Mouse (Mus musculus) retina, adult 2 months (tissue): ENCODE results near the gene Perm1.

Source experiments
- DNase-seq: peaks from one replicate; pipeline ENCODE4 v3.0.0-alpha.2; 2012; ENCODE audit warnings: low read depth, low spot score

Perm1 gene

GRCm38 (mm10) chr4:156215649-156216048 lies at the start of gene Perm1:
Gene Perm1, plus strand, starts transcription at chr4:156215868.
- no peak for DNase-seq

GRCm38 (mm10) chr4:156166477-156166876 lies 49.2 kb upstream of the Perm1 start:
- no peak for DNase-seq

GRCm38 (mm10) chr4:156168611-156169010 lies 47.1 kb upstream of the Perm1 start:
- no peak for DNase-seq

GRCm38 (mm10) chr4:156169129-156169528 lies 46.5 kb upstream of the Perm1 start:
- no peak for DNase-seq

GRCm38 (mm10) chr4:156171828-156172227 lies 43.8 kb upstream of the Perm1 start:
- no peak for DNase-seq

- no peak for DNase-seq
Measured at GRCm38 (mm10) chr4:156177630-156178029, 38.0 kb upstream of the Perm1 start.

DNA sequence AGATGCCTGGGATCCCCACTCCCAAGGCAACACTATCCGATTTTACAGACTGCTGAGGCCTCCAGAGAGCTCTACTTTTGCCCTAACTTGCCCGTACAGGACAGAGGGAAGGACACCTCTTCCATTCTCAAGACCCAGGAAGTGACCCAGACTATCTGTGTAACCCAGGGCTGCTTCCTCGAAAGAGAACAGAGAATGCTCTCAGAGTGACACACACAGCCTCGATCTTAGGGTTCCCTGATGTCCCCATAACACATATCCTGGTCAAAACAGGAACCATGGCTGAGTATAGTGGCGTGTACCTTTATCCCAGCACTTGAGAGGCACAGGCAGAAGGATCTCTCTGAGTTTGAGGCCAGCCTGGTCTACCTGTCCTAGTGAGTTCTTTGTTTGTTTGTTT lies 31.9 kb upstream of the Perm1 start:
- DNase-seq, result no peak

- no peak for DNase-seq
Measured at GRCm38 (mm10) chr4:156184291-156184954, 31.2 kb upstream of the Perm1 start.

- no peak for DNase-seq
Measured at GRCm38 (mm10) chr4:156185456-156185949, 30.2 kb upstream of the Perm1 start.

- DNase-seq, result no peak
Measured at GRCm38 (mm10) chr4:156185950-156186850, 29.5 kb upstream of the Perm1 start.

- DNase-seq, result no peak
Measured at GRCm38 (mm10) chr4:156188162-156188810, 27.4 kb upstream of the Perm1 start.

DNA sequence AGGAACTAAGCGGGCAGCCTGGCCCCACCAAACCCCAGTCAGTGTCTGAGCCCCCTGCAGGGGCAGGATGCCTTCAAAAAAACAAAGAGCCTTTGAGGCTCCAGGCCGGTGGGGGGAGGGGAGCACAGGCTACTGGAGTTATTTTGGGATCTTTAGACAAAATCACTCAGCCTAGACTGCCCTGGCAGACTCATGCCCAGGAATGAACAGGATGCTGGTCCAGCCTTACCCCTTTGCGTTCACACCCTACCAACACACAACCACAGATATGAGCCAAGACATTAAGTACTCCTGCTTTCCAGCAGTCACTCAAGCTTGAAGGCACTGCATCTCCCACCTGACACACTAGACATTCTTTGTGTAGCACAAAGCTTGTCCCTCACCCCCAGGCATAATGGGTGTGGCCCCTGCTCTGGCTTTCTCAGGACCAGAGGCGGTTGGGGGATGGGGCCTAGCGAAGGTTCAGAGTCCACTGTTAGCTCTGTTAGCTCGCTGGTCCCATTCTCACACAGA lies 26.8 kb upstream of the Perm1 start:
- no peak for DNase-seq

DNA sequence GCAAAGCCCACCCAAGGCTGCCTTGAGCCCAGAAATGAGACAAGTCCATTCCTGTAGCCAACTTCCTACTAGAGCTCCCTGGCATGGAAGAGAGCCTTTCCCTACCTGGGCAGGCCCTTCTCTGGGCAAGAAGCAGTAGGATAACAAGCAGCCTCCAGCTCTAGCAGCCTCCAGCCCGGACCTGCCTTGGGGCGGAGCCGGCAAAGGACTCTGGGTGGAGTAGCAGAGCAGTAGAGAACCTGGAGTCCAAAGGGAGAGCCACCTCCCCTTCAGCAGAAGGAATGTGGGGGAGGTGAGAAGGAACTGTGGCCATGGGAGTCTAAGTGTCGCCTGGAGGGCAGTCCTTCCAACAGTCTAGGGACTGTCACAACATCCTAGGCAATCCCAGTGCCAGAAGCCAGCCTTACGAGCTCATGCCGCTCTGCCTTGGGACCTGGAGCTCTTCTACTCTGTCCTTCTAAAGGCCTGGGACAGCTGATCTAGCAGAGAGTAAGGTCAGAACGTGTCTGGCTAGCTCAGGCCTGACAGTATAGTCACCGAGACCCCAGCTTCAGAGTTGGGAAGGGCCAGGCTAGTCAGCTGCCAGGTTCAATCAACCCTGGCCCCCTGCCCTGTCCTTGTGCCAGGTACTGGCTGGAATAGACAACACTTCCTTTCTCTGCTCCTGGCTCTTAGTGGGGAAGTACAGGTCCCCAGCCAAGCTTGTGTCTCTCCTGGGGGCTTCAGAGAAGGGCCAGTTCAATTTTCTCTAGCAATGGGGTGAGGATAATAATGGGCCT lies 23.1 kb upstream of the Perm1 start:
- no peak for DNase-seq

DNA sequence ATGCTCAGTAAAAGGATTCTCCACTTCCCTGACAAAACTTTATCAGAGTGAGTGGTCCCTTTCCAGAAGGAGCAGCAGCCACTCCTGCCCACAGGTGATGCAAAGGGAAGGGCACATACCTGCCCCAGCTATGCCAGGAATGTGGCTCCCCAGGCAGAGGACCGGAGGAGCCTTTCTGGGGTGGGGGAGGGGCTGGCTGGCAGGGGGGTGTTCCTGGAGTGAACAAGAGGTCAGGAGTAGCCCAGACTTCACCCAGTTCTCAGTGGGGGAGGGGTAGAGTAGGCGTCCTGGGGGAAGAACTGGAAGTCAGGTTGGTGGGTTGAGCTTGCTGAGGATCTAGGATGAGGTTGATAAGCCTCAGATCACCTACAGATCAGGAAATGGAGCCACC lies 22.5 kb upstream of the Perm1 start:
- no peak for DNase-seq

DNA sequence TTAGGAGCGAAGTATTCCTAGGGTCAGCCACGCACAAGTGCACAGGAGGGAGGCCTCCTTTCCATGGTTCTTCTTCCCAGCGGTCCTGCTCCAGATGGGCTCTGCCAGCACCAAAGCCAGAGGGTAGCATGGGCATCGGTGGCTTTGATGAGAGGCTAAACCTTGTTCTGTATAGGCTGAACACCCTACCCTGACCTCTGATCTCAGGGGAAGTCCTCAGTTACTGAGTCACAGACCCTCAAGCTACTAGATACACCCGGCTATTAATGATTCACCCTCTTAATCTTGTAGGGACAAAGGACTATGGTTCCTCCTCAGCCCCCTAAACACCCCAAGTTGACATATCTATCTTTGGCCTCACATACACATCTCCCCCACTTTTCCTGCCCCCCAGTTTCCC lies 21.8 kb upstream of the Perm1 start:
- DNase-seq, result no peak

DNA sequence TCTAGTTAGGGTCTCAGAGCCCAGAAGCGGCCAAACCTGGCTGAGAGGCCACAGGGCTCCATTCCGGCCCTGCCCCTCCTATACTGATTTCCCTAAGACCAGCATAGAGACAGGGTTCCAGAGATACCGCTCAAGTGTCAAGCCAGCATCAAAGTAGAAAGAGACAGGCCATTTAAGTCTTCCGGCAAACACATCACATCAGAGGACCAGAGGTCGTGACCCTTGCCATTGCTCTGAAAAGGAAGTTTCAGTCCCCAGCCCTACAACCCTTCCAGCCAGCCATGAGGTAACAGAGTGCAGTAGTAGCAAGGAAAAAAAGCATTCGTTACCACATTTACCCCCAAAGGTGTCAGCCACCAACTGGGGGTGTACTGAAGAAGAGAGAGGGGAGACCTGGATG lies 21.3 kb upstream of the Perm1 start:
- no peak for DNase-seq

- no peak for DNase-seq
Measured at GRCm38 (mm10) chr4:156195927-156196870, 19.5 kb upstream of the Perm1 start.

- no peak for DNase-seq
Measured at GRCm38 (mm10) chr4:156197131-156197828, 18.4 kb upstream of the Perm1 start, which contains the start of gene Agrn. Gene Agrn, minus strand, starts transcription at chr4:156197488.

DNA sequence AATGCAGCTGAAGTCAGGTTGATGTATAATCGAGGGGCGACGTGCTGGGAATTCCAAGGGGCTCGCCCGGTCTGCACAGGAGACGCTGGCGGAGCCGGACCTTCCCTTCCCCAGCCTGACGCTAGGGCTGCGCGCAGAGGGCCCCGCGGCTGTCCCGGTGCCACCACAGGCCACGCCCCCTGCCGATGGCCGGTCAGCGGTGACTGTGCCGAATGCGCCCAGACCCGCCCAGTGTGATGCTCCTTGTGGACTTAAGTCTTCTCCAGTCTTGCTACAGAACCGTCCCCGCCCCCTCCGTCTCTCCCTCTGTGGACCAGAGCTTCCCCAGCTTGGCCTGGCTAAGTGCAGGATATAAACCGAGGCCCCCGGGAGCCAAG lies 17.9 kb upstream of the Perm1 start:
- no peak for DNase-seq
